19 mouse cellular contexts compared by ENCODE assay signal in the genomic region with DNA sequence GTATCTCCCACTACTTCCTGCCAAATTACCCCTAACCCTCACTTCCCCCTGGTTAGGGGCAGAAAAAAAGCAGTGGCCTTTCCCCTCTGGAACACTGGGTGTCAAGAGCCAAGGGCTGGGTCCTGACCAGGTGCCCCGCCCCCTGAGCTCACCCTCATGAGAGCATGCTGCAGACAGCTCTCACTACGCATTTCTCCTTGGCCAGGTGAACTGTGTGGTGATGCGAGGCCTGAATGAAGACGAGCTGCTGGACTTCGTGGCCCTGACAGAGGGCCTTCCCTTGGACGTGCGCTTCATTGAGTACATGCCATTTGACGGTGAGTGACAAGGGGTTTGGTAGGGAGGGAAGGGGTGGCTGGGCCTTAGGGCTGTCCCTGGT. TPM values are rescaled to one million over a fixed set of nuclear protein-coding genes. Genes with fewer than 3 reads are reported as not detected.
DNase-seq lines count a peak whose midpoint lies in the region; ATAC-seq and TF ChIP-seq lines count a peak whose summit lies in the region.
"Had no signal": no experiment of that assay in that cellular context is flagged by ENCODE, and none has a peak within 500 bp of the region (broad histone marks: within the 10 kb centered on the region; RNA-seq: fewer than 3 reads in every experiment).

No protein-coding gene starts in this region.

- H3K79me2 ChIP-seq in heart, adult 2 months (replicated peaks; ENCODE audit: control insufficient read depth, insufficient read depth, low read length), result no peaks in the 10 kb centered on the region

- H3K36me3 ChIP-seq in embryonic facial prominence, embryonic 15.5 days, result peaks cover 19% of the 10 kb centered on the region
- H3K36me3 ChIP-seq in embryonic facial prominence, embryonic 10.5 days (replicated peaks), result peaks cover 47% of the 10 kb centered on the region
- H3K36me3 ChIP-seq in heart, embryonic 12.5 days, result peaks cover 18% of the 10 kb centered on the region
- H3K36me3 ChIP-seq in heart, adult 2 months (ENCODE audit: control insufficient read depth, insufficient read depth, low read length), result no peaks in the 10 kb centered on the region
- peaks cover 16% of the 10 kb centered on the region for H3K36me3 ChIP-seq in kidney, embryonic 16.5 days (ENCODE audit: insufficient read depth, low read length)
- H3K36me3 ChIP-seq in stomach, embryonic 14.5 days (ENCODE audit: control insufficient read depth, insufficient read depth, low read length), result peaks cover 6% of the 10 kb centered on the region; the same call in 1 of the 2 replicates

- no peaks in the 10 kb centered on the region for H3K9me3 ChIP-seq in embryonic facial prominence, embryonic 15.5 days (replicated peaks)
- no peaks in the 10 kb centered on the region for H3K9me3 ChIP-seq in embryonic facial prominence, embryonic 10.5 days
- no peaks in the 10 kb centered on the region for H3K9me3 ChIP-seq in heart, embryonic 12.5 days (replicated peaks)
- H3K9me3 ChIP-seq in kidney, embryonic 16.5 days (ENCODE audit: low read length), result no peaks in the 10 kb centered on the region
- no peaks in the 10 kb centered on the region for H3K9me3 ChIP-seq in stomach, embryonic 14.5 days (ENCODE audit: control insufficient read depth, low read depth, low read length)
- H3K9me3 ChIP-seq: embryonic facial prominence, embryonic 12.5 days; megakaryocyte, embryonic 14.5 days; neural tube, embryonic 13.5 days had no signal

- no peak for DNase-seq in embryonic facial prominence, embryonic 10.5 days (ENCODE audit: low spot score)
- no peak for DNase-seq in heart, adult 2 months
- no peak for DNase-seq in kidney, postnatal 14 days
- DNase-seq: adrenal gland, adult 8-10 months; cerebellum, adult 9-10 months; gastrocnemius, postnatal 10 days; kidney, adult 8-10 months; midbrain, embryonic 14.5 days; thymus, postnatal 25 days had no signal

- TF ChIP-seq POLR2A in heart, adult 2 months (IDR thresholded peaks at IDR 0.05; ENCODE audit: insufficient read depth, low read depth, low read length), result no peak

- no peaks in the 10 kb centered on the region for H3K27me3 ChIP-seq in embryonic facial prominence, embryonic 15.5 days
- no peaks in the 10 kb centered on the region for H3K27me3 ChIP-seq in embryonic facial prominence, embryonic 10.5 days (replicated peaks; ENCODE audit: low read depth, poor library complexity, severe bottlenecking)
- no peaks in the 10 kb centered on the region for H3K27me3 ChIP-seq in heart, embryonic 12.5 days (replicated peaks)
- no peaks in the 10 kb centered on the region for H3K27me3 ChIP-seq in heart, adult 2 months (ENCODE audit: control insufficient read depth, insufficient read depth, low read length)
- H3K27me3 ChIP-seq in kidney, embryonic 16.5 days (ENCODE audit: insufficient read depth, low read length), result no peaks in the 10 kb centered on the region
- H3K27me3 ChIP-seq in stomach, embryonic 14.5 days (ENCODE audit: control insufficient read depth, insufficient read depth, low read length), result no peaks in the 10 kb centered on the region
- H3K27me3 ChIP-seq: embryonic facial prominence, embryonic 12.5 days; megakaryocyte, embryonic 14.5 days; neural tube, embryonic 13.5 days; Patski had no signal

- no peak for TF ChIP-seq CTCF in heart, adult 2 months (IDR thresholded peaks at IDR 0.05)

- no peak overlapping the region for H3K4me2 ChIP-seq in embryonic facial prominence, embryonic 15.5 days (replicated peaks)
- 0 out of 2 replicates have a peak overlapping the region, but pooled peaks have one; percentile 10 for H3K4me2 ChIP-seq in heart, embryonic 12.5 days
- no peak overlapping the region for H3K4me2 ChIP-seq in kidney, embryonic 16.5 days (replicated peaks; ENCODE audit: low read depth, low read length)
- no peak overlapping the region for H3K4me2 ChIP-seq in stomach, embryonic 14.5 days (replicated peaks; ENCODE audit: low read depth, low read length)
- H3K4me2 ChIP-seq: embryonic facial prominence, embryonic 12.5 days; neural tube, embryonic 13.5 days had no signal

- no peak overlapping the region for H3K4me3 ChIP-seq in embryonic facial prominence, embryonic 15.5 days (replicated peaks)
- H3K4me3 ChIP-seq in embryonic facial prominence, embryonic 10.5 days, result no peak overlapping the region
- H3K4me3 ChIP-seq in heart, embryonic 12.5 days, result no peak overlapping the region
- H3K4me3 ChIP-seq in heart, adult 2 months, result no peak overlapping the region
- no peak overlapping the region for H3K4me3 ChIP-seq in kidney, embryonic 16.5 days (ENCODE audit: low read length)
- H3K4me3 ChIP-seq in stomach, embryonic 14.5 days (ENCODE audit: low read depth, low read length), result no peak overlapping the region
- H3K4me3 ChIP-seq: embryonic facial prominence, embryonic 12.5 days; megakaryocyte, embryonic 14.5 days; neural tube, embryonic 13.5 days had no signal

- no peak for TF ChIP-seq EP300 in heart, adult 2 months (IDR thresholded peaks at IDR 0.05; ENCODE audit: insufficient read depth, low read depth, low read length)

- 86% methylated on average over 8 of the region's 8 CpGs for WGBS in embryonic facial prominence, embryonic 15.5 days
- WGBS in embryonic facial prominence, embryonic 10.5 days, result 86% methylated on average over 8 of the region's 8 CpGs
- 76% methylated on average over 8 of the region's 8 CpGs for WGBS in heart, embryonic 12.5 days
- 87% methylated on average over 8 of the region's 8 CpGs for WGBS in heart, adult 2 months
- 90% methylated on average over 8 of the region's 8 CpGs for WGBS in kidney, embryonic 16.5 days
- 78% methylated on average over 8 of the region's 8 CpGs for WGBS in stomach, embryonic 14.5 days

- H3K9ac ChIP-seq in embryonic facial prominence, embryonic 15.5 days, result no peak overlapping the region
- H3K9ac ChIP-seq in heart, embryonic 12.5 days, result no peak overlapping the region
- no peak overlapping the region for H3K9ac ChIP-seq in heart, adult 2 months (ENCODE audit: low read depth, low read length)
- no peak overlapping the region for H3K9ac ChIP-seq in kidney, embryonic 16.5 days (replicated peaks; ENCODE audit: low read length)
- H3K9ac ChIP-seq in stomach, embryonic 14.5 days (replicated peaks; ENCODE audit: low read depth, low read length), result no peak overlapping the region
- H3K9ac ChIP-seq: embryonic facial prominence, embryonic 12.5 days; neural tube, embryonic 13.5 days had no signal

- no peaks in the 10 kb centered on the region for H3K4me1 ChIP-seq in embryonic facial prominence, embryonic 15.5 days
- peaks cover 8% of the 10 kb centered on the region; the same call in 1 of the 2 replicates for H3K4me1 ChIP-seq in embryonic facial prominence, embryonic 10.5 days
- H3K4me1 ChIP-seq in heart, embryonic 12.5 days (replicated peaks), result peaks cover 13% of the 10 kb centered on the region
- H3K4me1 ChIP-seq in heart, adult 2 months (ENCODE audit: control insufficient read depth, insufficient read depth, low read length), result 0 out of 2 replicates have a peak, but pooled peaks cover 2% of the 10 kb centered on the region
- peaks cover 15% of the 10 kb centered on the region for H3K4me1 ChIP-seq in kidney, embryonic 16.5 days (ENCODE audit: insufficient read depth, low read length)
- peaks cover 16% of the 10 kb centered on the region for H3K4me1 ChIP-seq in stomach, embryonic 14.5 days (ENCODE audit: control insufficient read depth, insufficient read depth, low read length)
- H3K4me1 ChIP-seq: embryonic facial prominence, embryonic 12.5 days; megakaryocyte, embryonic 14.5 days; neural tube, embryonic 13.5 days had no signal

- intact Hi-C loops in heart, adult 2 months (cut with DNase I), result no loop called here

- ATAC-seq in embryonic facial prominence, embryonic 15.5 days (ENCODE audit: insufficient number of reproducible peaks, low FRiP score, low TSS enrichment, low read depth), result 0 out of 2 replicates have a peak, but pooled peaks have one; percentile 19
- peak; percentile 45 for ATAC-seq in heart, embryonic 12.5 days (ENCODE audit: insufficient number of reproducible peaks, low FRiP score)
- ATAC-seq in kidney, embryonic 16.5 days (ENCODE audit: low FRiP score, low TSS enrichment), result peak; percentile 42; the same call in 1 of the 2 replicates
- 0 out of 2 replicates have a peak, but pooled peaks have one; percentile 20 for ATAC-seq in stomach, embryonic 14.5 days (ENCODE audit: insufficient number of reproducible peaks, insufficient read depth, low FRiP score, low read depth)
- ATAC-seq: CD4-positive, CD25-positive, alpha-beta regulatory T cell, adult 4 months; hindbrain, postnatal 0 days had no signal

- no peak overlapping the region for H3K27ac ChIP-seq in embryonic facial prominence, embryonic 15.5 days (replicated peaks)
- no peak overlapping the region for H3K27ac ChIP-seq in embryonic facial prominence, embryonic 10.5 days (replicated peaks)
- no peak overlapping the region for H3K27ac ChIP-seq in heart, embryonic 12.5 days (ENCODE audit: poor library complexity, severe bottlenecking)
- H3K27ac ChIP-seq in heart, adult 2 months, result no peak overlapping the region
- H3K27ac ChIP-seq in kidney, embryonic 16.5 days (ENCODE audit: low read length), result no peak overlapping the region
- no peak overlapping the region for H3K27ac ChIP-seq in stomach, embryonic 14.5 days (ENCODE audit: low read length)
- H3K27ac ChIP-seq: embryonic facial prominence, embryonic 12.5 days; hindbrain, postnatal 0 days; neural tube, embryonic 13.5 days had no signal

RNA-seq across cellular contexts. Expression of a gene that starts 21.1 kb away (rescaled TPM):
- polyA plus RNA-seq in embryonic facial prominence, embryonic 15.5 days (2015; fragmentation: Nextera tagmentation; extraction: Ambion mirVana), result 9.7 and 11.3 TPM in 2 replicates
- polyA plus RNA-seq in embryonic facial prominence, embryonic 10.5 days (2016; fragmentation: Nextera tagmentation; extraction: Ambion mirVana), result 6.4 and 7.4 TPM in 2 replicates
- polyA plus RNA-seq in heart, embryonic 12.5 days (2016; fragmentation: Nextera tagmentation; extraction: Ambion mirVana), result 6.6 TPM in 2 replicates
- 10 to 100 TPM; 19.2 to 20.9 TPM for total RNA-seq in heart, adult 2 months (2021)
- 11.7 and 13.4 TPM in 2 replicates for polyA plus RNA-seq in heart, adult 2 months (2012; rRNA removed)
- polyA plus RNA-seq in kidney, embryonic 16.5 days (2015; fragmentation: Nextera tagmentation; extraction: Ambion mirVana), result 7.7 and 11.5 TPM in 2 replicates
- 9.9 and 10.7 TPM in 2 replicates for polyA plus RNA-seq in stomach, embryonic 14.5 days (2014; fragmentation: Nextera tagmentation; extraction: Ambion mirVana)
